Mouse (Mus musculus) olfactory bulb, adult 2 months (tissue): ENCODE results near the gene Rdh7.

Experiments
- CTCF ChIP-seq: fragments of 200-500 bp; IDR thresholded peaks from 2 replicates; pipeline ENCODE4 v1.5.1; 2012; ENCODE audit warnings: low read depth, mild to moderate bottlenecking, low read length, moderate library complexity; ENCODE audit not compliant: insufficient read depth
- POLR2A ChIP-seq: fragments of 200-500 bp; IDR thresholded peaks from 2 replicates; pipeline ENCODE4 v1.6.1; 2012; ENCODE audit warnings: mild to moderate bottlenecking, low read depth, low read length, moderate library complexity; ENCODE audit not compliant: insufficient read depth

DNA sequence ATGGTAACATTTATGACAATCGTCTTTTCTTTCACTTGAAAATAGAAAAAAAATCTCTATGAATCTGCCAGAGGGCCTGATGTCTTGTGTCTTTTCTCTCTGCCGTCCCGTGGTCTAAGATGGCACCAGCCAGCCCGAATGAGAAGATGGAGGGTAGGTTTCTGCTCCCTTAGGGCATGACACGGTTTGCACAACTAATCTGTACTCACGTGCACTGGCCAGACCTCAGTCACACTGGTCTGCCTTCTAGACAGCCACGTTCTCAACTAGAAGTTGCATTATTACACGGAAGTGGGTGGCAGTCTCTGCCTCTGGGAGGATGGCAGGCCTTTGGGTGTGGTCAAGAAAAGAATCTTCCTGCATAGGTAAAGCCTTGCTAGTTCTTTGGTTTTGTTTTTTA, 34.4 kb upstream of the Rdh7 start:
- TF ChIP-seq POLR2A (no peak), CTCF (no peak)
